Mouse (Mus musculus) midbrain, embryonic 11.5 days (tissue): ENCODE data around the gene Pnma1. TPM values are rescaled to one million over a fixed set of nuclear protein-coding genes. Genes with fewer than 3 reads are reported as not detected.

Experiments
- ATAC-seq: fragments of 200-750 bp; cut with Nextera tagmentation; 2 replicates; pipeline ENCODE4 v1.8.0; 2017; ENCODE audit warnings: moderate TSS enrichment, moderate library complexity; ENCODE audit not compliant: low FRiP score
- DNase-seq: peaks from one replicate; pipeline ENCODE4 v3.0.0; 2015; ENCODE audit warnings: low spot score; ENCODE audit errors: missing footprints
- H3K27ac ChIP-seq: fragments of 300-500 bp; sonication (generic); 2 replicates; pipeline ENCODE4 v1.5.1; 2014; ENCODE audit warnings: low read depth, low read length
- H3K27me3 ChIP-seq: fragments of 300-500 bp; sonication (generic); 2 replicates; pipeline ENCODE4 v1.6.1; 2014; ENCODE audit warnings: mild to moderate bottlenecking, low read length, moderate library complexity, mixed read lengths; ENCODE audit not compliant: control insufficient read depth, insufficient read depth
- H3K36me3 ChIP-seq: fragments of 300-500 bp; sonication (generic); 2 replicates; pipeline ENCODE4 v1.6.1; 2014; ENCODE audit warnings: mild to moderate bottlenecking, low read length, moderate library complexity, mixed read lengths; ENCODE audit not compliant: control insufficient read depth, insufficient read depth
- H3K4me1 ChIP-seq: fragments of 300-500 bp; sonication (generic); 2 replicates; pipeline ENCODE4 v1.6.1; 2014; ENCODE audit warnings: low read length; ENCODE audit not compliant: control insufficient read depth, insufficient read depth
- H3K4me2 ChIP-seq: fragments of 300-500 bp; sonication (generic); 2 replicates; pipeline ENCODE4 v1.6.1; 2014; ENCODE audit warnings: mild to moderate bottlenecking, moderate library complexity
- H3K4me3 ChIP-seq: fragments of 300-500 bp; sonication (generic); 2 replicates; pipeline ENCODE4 v1.5.1; 2014; ENCODE audit warnings: low read depth, low read length
- H3K9ac ChIP-seq: fragments of 300-500 bp; sonication (generic); 2 replicates; pipeline ENCODE4 v1.6.1; 2014; ENCODE audit warnings: low read length
- H3K9me3 ChIP-seq: fragments of 300-500 bp; sonication (generic); 2 replicates; pipeline ENCODE4 v1.6.1; 2016; ENCODE audit warnings: low read length; ENCODE audit not compliant: control insufficient read depth
- WGBS: fragments of 180-500 bp; shearing (Covaris S2); extraction: QIAGEN DNeasy Blood & Tissue Kit; methylation state at CpG from one replicate; pipeline ENCODE4 v1.1.7; 2014; 5-methylcytosine and 5-hydroxymethylcytosine counted together
- polyA plus RNA-seq: library from polyadenylated mRNA; unstranded; fragments of >200 nt; fragmentation: Nextera tagmentation; extraction: Ambion mirVana; gene quantifications from 2 replicates; pipeline ENCODE4 v1.2.1, GENCODE M21; 2014

Gene Pnma1
- polyA plus RNA-seq, 1 experiment from 2014 or later: 3.4 TPM

DNA sequence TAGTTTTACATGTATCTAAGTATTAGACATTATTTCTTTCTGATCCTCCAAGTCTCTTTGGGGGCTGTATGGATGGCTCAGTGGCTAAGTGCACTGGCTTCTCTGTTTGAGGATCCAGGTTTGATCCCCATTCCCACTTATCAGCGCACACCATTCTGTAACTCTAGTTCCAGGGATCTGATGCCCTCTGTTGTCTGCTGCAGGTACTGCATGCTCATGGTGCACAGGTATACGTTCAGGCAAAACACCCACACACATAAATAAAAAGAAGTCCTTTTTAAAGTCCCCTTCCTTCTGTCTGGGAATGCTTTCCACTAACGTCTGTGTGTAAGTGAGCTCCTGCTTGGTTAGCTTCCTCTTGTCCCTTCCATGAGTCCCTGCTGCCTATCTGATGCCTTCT lies 16.0 kb downstream of the Pnma1 start:
- H3K36me3 ChIP-seq: 0 out of 2 replicates have a peak, but pooled peaks cover 2% of the 10 kb centered on the region
- DNase-seq (peak; percentile 87), ATAC-seq (no peak)
- H3K4me1 ChIP-seq: no peaks in the 10 kb centered on the region
- no peak overlapping the region for H3K9ac ChIP-seq
- 64% methylated on average over 3 of the region's 3 CpGs for WGBS
- no peaks in the 10 kb centered on the region for H3K9me3 ChIP-seq
- no peak overlapping the region for H3K4me2 ChIP-seq
- H3K4me3 ChIP-seq: no peak overlapping the region
- no peaks in the 10 kb centered on the region for H3K27me3 ChIP-seq
- no peak overlapping the region for H3K27ac ChIP-seq

DNA sequence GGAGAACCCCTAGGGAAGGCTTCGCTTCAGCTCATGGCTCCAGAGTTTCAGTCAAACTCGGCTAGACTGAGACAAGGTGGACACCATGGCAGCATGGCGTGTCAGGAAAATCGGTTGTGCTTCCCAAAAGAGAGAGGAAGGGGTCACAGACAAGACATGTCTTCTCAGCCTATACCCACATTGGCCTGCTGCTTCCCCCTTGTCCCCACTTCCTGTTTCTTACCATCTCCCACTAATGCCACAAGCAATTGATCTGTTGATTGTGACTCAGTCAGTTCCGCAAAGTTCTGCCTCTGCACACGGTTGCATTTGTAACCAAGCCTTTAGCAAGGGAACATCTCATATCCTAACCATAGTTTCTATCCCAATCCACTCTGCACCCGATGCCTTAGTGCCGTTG lies 18.4 kb downstream of the Pnma1 start:
- WGBS: 93% methylated on average over 8 of the region's 8 CpGs
- H3K27ac ChIP-seq: no peak overlapping the region
- H3K9ac ChIP-seq: no peak overlapping the region
- DNase-seq (no peak), ATAC-seq (no peak)
- no peak overlapping the region for H3K4me3 ChIP-seq
- 0 out of 2 replicates have a peak, but pooled peaks cover 2% of the 10 kb centered on the region for H3K36me3 ChIP-seq
- no peak overlapping the region for H3K4me2 ChIP-seq
- H3K4me1 ChIP-seq: no peaks in the 10 kb centered on the region
- no peaks in the 10 kb centered on the region for H3K27me3 ChIP-seq
- no peaks in the 10 kb centered on the region for H3K9me3 ChIP-seq

DNA sequence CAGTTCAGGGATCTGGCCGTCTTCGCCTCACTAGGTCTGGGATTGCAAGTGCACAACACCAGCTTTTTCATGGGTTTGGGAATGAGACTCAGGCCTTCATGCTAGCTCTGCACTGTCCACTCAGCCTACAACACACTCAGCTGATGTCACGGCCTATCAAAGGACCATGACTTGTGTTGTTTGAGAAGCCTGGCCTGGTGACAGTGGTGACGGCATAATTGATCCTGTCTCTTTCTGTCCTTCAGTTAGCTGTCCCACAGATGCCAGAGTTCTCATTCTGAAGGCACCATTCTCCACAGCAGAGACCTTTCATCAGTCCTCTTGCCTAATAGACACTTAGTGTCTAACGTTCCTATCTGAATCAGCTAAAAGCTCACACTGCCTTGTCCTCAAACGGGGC lies 19.7 kb downstream of the Pnma1 start:
- no peak for ATAC-seq
- Histone ChIP-seq H3K27ac (no peak overlapping the region), H3K9me3 (no peaks in the 10 kb centered on the region), H3K9ac (no peak overlapping the region), H3K4me3 (no peak overlapping the region), H3K36me3 (0 out of 2 replicates have a peak, but pooled peaks cover 2% of the 10 kb centered on the region), H3K4me2 (no peak overlapping the region), H3K4me1 (no peaks in the 10 kb centered on the region), H3K27me3 (no peaks in the 10 kb centered on the region)
- WGBS: 93% methylated on average over 6 of the region's 6 CpGs
- DNase-seq: no peak

DNA sequence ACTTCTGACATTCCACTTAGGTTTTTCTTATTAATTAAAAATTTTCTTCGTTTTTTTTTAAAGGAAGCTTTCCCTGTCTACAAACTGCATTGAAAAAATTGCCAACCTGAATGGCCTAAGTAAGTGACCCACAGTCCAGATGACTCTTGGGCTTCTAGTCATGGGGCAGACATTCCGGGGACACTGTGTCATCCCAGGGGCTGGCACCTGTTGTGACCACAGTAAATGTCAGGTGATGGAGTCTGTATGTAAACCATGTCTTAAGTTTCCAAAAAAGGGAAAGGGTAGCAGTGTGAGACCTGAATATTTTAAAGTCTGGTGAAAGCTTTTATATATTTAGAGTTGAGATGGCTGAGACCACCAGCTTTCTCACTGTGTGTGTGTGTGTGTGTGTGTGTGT lies 21.4 kb downstream of the Pnma1 start:
- Histone ChIP-seq H3K9ac (no peak overlapping the region), H3K9me3 (no peaks in the 10 kb centered on the region), H3K27me3 (no peaks in the 10 kb centered on the region), H3K4me2 (no peak overlapping the region), H3K27ac (no peak overlapping the region), H3K4me1 (no peaks in the 10 kb centered on the region), H3K36me3 (no peaks in the 10 kb centered on the region), H3K4me3 (no peak overlapping the region)
- ATAC-seq: no peak
- 79% methylated on average over 2 of the region's 2 CpGs for WGBS
- no peak for DNase-seq

DNA sequence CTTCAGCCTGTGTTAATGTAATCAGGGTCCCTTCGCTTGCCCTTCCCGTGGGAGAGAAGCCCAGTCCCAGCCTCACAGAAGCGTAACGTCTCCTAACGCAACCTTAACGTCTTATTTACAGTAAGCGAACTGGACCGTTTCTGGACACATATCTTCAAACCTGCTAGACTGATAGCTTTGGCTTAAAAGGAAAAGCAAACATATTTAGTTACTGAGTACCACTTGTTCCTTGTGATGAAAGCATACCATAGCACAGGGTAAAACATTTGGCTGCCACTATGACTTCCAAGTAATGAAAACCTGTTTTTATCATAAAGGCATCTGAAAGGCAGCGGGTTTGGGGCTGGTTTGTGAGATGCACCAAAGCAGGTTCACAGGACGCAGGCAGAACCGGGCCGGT lies 22.4 kb downstream of the Pnma1 start:
- H3K4me2 ChIP-seq: no peak overlapping the region
- DNase-seq: no peak
- H3K9me3 ChIP-seq: no peaks in the 10 kb centered on the region
- no peaks in the 10 kb centered on the region for H3K36me3 ChIP-seq
- no peaks in the 10 kb centered on the region for H3K27me3 ChIP-seq
- H3K9ac ChIP-seq: no peak overlapping the region
- H3K4me3 ChIP-seq: no peak overlapping the region
- no peak for ATAC-seq
- whole genome bisulfite sequencing: 88% methylated on average over 12 of the region's 12 CpGs
- no peaks in the 10 kb centered on the region for H3K4me1 ChIP-seq
- H3K27ac ChIP-seq: no peak overlapping the region

DNA sequence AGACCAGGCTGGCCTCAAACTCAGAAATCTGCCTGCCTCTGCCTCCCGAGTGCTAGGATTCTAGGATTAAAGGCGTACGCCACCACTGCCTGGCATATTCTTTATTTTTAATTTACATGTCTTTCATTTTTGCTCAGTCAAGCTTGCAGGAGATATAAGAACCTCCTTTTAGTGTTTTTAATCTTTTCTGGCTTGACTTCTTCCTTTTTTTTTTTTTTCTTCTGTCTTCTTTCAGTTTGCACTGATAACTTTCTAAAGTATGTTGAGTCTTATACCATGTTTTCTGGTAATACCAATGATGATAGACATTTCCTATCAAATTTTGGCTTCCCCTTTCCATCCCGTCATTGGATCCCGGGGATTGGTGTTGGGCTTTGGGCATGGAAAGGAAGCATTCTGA lies 28.7 kb downstream of the Pnma1 start:
- no peak overlapping the region for H3K4me3 ChIP-seq
- no peaks in the 10 kb centered on the region for H3K36me3 ChIP-seq
- no peak for DNase-seq
- H3K9me3 ChIP-seq: no peaks in the 10 kb centered on the region
- no peak overlapping the region for H3K9ac ChIP-seq
- no peaks in the 10 kb centered on the region for H3K27me3 ChIP-seq
- peaks cover 3% of the 10 kb centered on the region for H3K4me1 ChIP-seq
- no peak for ATAC-seq
- 92% methylated on average over 5 of the region's 5 CpGs for WGBS
- H3K4me2 ChIP-seq: no peak overlapping the region
- H3K27ac ChIP-seq: no peak overlapping the region

DNA sequence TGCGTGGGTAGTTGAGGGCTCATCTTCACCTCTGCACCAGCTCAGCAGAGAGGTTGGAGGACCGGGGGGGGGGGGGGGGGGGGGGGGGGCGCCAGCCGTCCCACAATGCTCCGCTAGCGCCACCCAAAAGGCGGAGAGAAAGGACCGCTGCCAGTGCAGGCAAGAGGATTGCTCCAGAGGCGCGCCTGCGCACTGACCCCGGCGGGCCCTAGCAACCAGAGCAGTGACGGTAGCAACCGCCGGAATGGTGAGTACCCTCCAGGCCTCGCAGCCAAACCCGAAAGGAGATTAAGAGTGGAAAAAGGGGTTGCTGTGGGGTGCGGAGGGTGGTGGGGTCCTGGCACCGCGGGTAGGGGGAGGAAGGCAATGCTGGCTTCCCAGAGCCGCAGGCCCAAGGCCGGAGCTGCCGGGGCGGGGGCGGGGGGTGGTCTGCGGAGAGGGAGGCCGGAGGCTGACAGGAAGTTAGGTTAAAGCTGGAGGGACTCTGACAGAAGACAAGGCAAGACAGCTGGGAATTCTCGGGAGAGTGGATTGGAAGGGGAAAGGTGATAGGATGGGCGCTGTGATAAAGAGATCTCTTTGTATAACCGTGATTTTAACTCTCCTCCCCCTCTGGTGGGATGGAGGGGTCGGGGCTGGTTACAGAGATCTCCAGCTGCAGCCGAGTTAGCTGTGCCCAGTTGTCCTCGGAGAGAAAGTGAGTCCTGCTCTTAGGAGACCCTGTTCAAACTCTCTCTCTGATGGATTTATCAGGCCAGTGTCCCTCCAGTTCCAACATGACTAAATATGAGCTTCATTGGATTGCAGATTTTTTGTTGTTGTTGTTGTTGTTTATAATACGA lies 33.9 kb downstream of the Pnma1 start, which contains the start of gene Dnal1:
Gene Dnal1 (plus strand): TSS at position 214 of the 842 bp plus-strand sequence.
- Histone ChIP-seq H3K4me3 (peak within 1 kb of the TSS; percentile 82), H3K9ac (peak within 1 kb of the TSS; percentile 74), H3K4me2 (peak within 1 kb of the TSS; percentile 55), H3K36me3 (no peaks in the 10 kb centered on the region), H3K27ac (peak within 1 kb of the TSS; percentile 5; the same call in 1 of the 2 replicates), H3K9me3 (no peaks in the 10 kb centered on the region), H3K4me1 (peaks cover 3% of the 10 kb centered on the region), H3K27me3 (no peaks in the 10 kb centered on the region)
- WGBS: 3% methylated on average over 31 of the region's 35 CpGs
- peak; percentile 99 for DNase-seq
- peak; percentile 98 for ATAC-seq

DNA sequence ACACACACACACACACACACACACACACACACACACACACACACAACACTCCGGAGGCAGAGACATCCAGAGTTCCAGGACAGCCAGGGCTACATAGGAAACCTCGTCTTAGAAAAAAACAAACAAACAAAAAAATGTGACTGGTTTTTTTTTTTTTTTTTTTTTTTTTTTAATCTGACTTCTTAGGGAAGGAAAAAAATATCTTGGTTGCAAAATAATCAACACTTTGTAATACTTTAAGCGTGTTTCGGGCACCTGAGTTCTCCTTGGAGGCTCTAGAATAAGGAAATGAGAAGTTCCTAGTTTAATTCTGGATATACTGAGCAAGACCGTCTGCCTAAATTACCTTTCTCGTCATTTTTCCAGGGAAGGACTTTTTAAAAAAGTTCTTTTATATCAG lies 34.6 kb downstream of the Pnma1 start:
- H3K4me1 ChIP-seq: peaks cover 3% of the 10 kb centered on the region
- DNase-seq (no peak), ATAC-seq (peak; percentile 12; the same call in 1 of the 2 replicates)
- peak overlapping the region; percentile 82; the same call in 1 of the 2 replicates for H3K4me3 ChIP-seq
- no peaks in the 10 kb centered on the region for H3K9me3 ChIP-seq
- no peaks in the 10 kb centered on the region for H3K36me3 ChIP-seq
- peak overlapping the region; percentile 55 for H3K4me2 ChIP-seq
- WGBS: 50% methylated on average over 6 of the region's 6 CpGs
- H3K27me3 ChIP-seq: no peaks in the 10 kb centered on the region
- H3K27ac ChIP-seq: no peak overlapping the region
- no peak overlapping the region for H3K9ac ChIP-seq

DNA sequence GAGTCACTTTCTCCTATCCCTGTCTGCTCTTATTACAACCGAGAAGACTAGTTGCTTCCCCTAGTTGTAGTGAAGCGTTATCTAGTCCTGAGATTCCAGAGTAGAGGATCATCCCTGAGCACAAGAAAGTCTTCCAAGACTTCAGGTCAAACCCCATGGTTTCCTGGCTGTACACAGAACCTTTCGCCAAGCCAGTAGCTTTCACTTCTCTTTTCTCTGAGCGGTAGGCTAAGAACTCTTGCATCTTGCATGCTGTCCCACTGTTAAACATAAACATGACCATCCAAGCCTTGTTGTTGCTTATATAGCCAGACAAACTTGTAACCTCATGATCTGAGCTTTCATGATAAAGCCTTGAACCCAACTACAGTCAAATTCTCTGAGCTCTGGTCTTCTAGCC lies 37.5 kb downstream of the Pnma1 start:
- Histone ChIP-seq H3K9ac (no peak overlapping the region), H3K27ac (no peak overlapping the region), H3K36me3 (no peaks in the 10 kb centered on the region), H3K9me3 (no peaks in the 10 kb centered on the region), H3K27me3 (no peaks in the 10 kb centered on the region), H3K4me3 (no peak overlapping the region), H3K4me1 (peaks cover 3% of the 10 kb centered on the region), H3K4me2 (no peak overlapping the region)
- 89% methylated on average over 4 of the region's 4 CpGs for WGBS
- no peak for ATAC-seq
- DNase-seq: no peak
